Mouse (Mus musculus): ENCODE data around the gene Nup205.
"Not testable (repeated sequence)": the region's sequence is repeated elsewhere in the genome, so short reads cannot be mapped to it uniquely, and the experiment has no call there.

Nup205 gene

GRCm38 (mm10) chr6:35176979-35177649, at the start of gene Nup205:
Nup205 (plus strand) TSS chr6:35177421.
- no peak for DNase-seq (ENCODE audit: extremely low read depth, low read depth, low spot score)

GRCm38 (mm10) chr6:35132806-35133205, 44.4 kb upstream of the Nup205 start:
- no peak for DNase-seq (ENCODE audit: extremely low read depth, low read depth, low spot score)

- no peak for DNase-seq (ENCODE audit: extremely low read depth, low read depth, low spot score)
Observed at GRCm38 (mm10) chr6:35133246-35133578, 44.0 kb upstream of the Nup205 start.

GRCm38 (mm10) chr6:35133579-35134488, 43.4 kb upstream of the Nup205 start, which contains the start of gene Cnot4:
Cnot4 (minus strand) TSS chr6:35133724.
- DNase-seq (ENCODE audit: extremely low read depth, low read depth, low spot score), result peak; percentile 74

- DNase-seq (ENCODE audit: extremely low read depth, low read depth, low spot score), result no peak
Observed at GRCm38 (mm10) chr6:35134844-35135243, 42.4 kb upstream of the Nup205 start.

- no peak for DNase-seq (ENCODE audit: extremely low read depth, low read depth, low spot score)
Observed at GRCm38 (mm10) chr6:35140351-35140750, 36.9 kb upstream of the Nup205 start.

GRCm38 (mm10) chr6:35145569-35145968, 31.7 kb upstream of the Nup205 start:
- DNase-seq (ENCODE audit: extremely low read depth, low read depth, low spot score), result no peak

GRCm38 (mm10) chr6:35147726-35148422, 29.3 kb upstream of the Nup205 start:
- no peak for DNase-seq (ENCODE audit: extremely low read depth, low read depth, low spot score)

GRCm38 (mm10) chr6:35154540-35154939, 22.7 kb upstream of the Nup205 start:
- DNase-seq (ENCODE audit: extremely low read depth, low read depth, low spot score), result no peak

GRCm38 (mm10) chr6:35169250-35169649, 8.0 kb upstream of the Nup205 start:
- DNase-seq (ENCODE audit: extremely low read depth, low read depth, low spot score), result no peak

GRCm38 (mm10) chr6:35172028-35172427, 5.2 kb upstream of the Nup205 start:
- DNase-seq (ENCODE audit: extremely low read depth, low read depth, low spot score), result not testable (repeated sequence)

GRCm38 (mm10) chr6:35173181-35173580, 4.0 kb upstream of the Nup205 start:
- no peak for DNase-seq (ENCODE audit: extremely low read depth, low read depth, low spot score)

- DNase-seq (ENCODE audit: extremely low read depth, low read depth, low spot score), result no peak
Observed at GRCm38 (mm10) chr6:35177650-35178272, 540 bp downstream of the Nup205 start.

- not testable (repeated sequence) for DNase-seq (ENCODE audit: extremely low read depth, low read depth, low spot score)
Observed at GRCm38 (mm10) chr6:35179299-35179698, 2.1 kb downstream of the Nup205 start.

GRCm38 (mm10) chr6:35184781-35185180, 7.6 kb downstream of the Nup205 start:
- no peak for DNase-seq (ENCODE audit: extremely low read depth, low read depth, low spot score)

- no peak for DNase-seq (ENCODE audit: extremely low read depth, low read depth, low spot score)
Observed at GRCm38 (mm10) chr6:35191198-35191597, 14.0 kb downstream of the Nup205 start.

- no peak for DNase-seq (ENCODE audit: extremely low read depth, low read depth, low spot score)
Observed at GRCm38 (mm10) chr6:35225696-35226095, 48.5 kb downstream of the Nup205 start.

GRCm38 (mm10) chr6:35229415-35229814, 52.2 kb downstream of the Nup205 start:
- no peak for DNase-seq (ENCODE audit: extremely low read depth, low read depth, low spot score)

- no peak for DNase-seq (ENCODE audit: extremely low read depth, low read depth, low spot score)
Observed at GRCm38 (mm10) chr6:35236108-35236785, 59.0 kb downstream of the Nup205 start.

GRCm38 (mm10) chr6:35243252-35243651, 66.0 kb downstream of the Nup205 start:
- DNase-seq (ENCODE audit: extremely low read depth, low read depth, low spot score), result no peak

All from fat pad, adult 2 months (tissue).